Mouse (Mus musculus) ES-E14 (cell line): Measurements from ENCODE around the gene Trem3.

Source experiments
- CHD2 ChIP-seq: IDR thresholded peaks from 2 replicates; pipeline ENCODE4 v1.6.1; 2014; ENCODE audit warnings: mild to moderate bottlenecking, low read depth, low read length, inconsistent platforms
- HCFC1 ChIP-seq: IDR thresholded peaks from 2 replicates; pipeline ENCODE4 v1.6.1; 2012; ENCODE audit warnings: low read length, inconsistent platforms, borderline replicate concordance; ENCODE audit not compliant: insufficient read depth
- ZC3H11A ChIP-seq: IDR thresholded peaks from 2 replicates; pipeline ENCODE4 v1.6.1; 2012; ENCODE audit warnings: low read depth, mild to moderate bottlenecking, inconsistent platforms, low read length, borderline replicate concordance
- ZNF384 ChIP-seq: IDR thresholded peaks from 2 replicates; pipeline ENCODE4 v1.6.1; 2012; ENCODE audit warnings: low read depth, low read length, inconsistent platforms

GRCm38 (mm10) chr17:48300861-48301260, 53.3 kb downstream of the Trem3 start:
- TF ChIP-seq ZNF384 (no peak), HCFC1 (no peak), ZC3H11A (no peak), CHD2 (no peak)
